Mouse (Mus musculus): ENCODE measurements around the gene Lingo3. TPM values are rescaled to one million over a fixed set of nuclear protein-coding genes. Genes with fewer than 3 reads are reported as not detected.

Gene Lingo3
- polyA plus RNA-seq, 1 experiment: 0.04 TPM

GRCm38 (mm10) chr10:80845732-80846131, 1.9 kb upstream of the Lingo3 start:
- Histone ChIP-seq H3K36me3 (replicated peaks; ENCODE audit: low read length) (peaks cover 8% of the 10 kb centered on the region), H3K9me3 (no peaks in the 10 kb centered on the region), H3K27me3 (replicated peaks) (peaks cover 66% of the 10 kb centered on the region), H3K4me3 (replicated peaks) (no peak overlapping the region), H3K4me1 (peaks cover 30% of the 10 kb centered on the region)
- TF ChIP-seq FLI1 (IDR thresholded peaks at IDR 0.05; ENCODE audit: low read length): no peak

- Histone ChIP-seq H3K4me3 (replicated peaks) (no peak overlapping the region), H3K36me3 (replicated peaks; ENCODE audit: low read length) (peaks cover 3% of the 10 kb centered on the region), H3K27me3 (replicated peaks) (peaks cover 71% of the 10 kb centered on the region), H3K4me1 (peaks cover 31% of the 10 kb centered on the region), H3K9me3 (no peaks in the 10 kb centered on the region)
- TF ChIP-seq GATA1 (IDR thresholded peaks at IDR 0.05; ENCODE audit: borderline replicate concordance, low read length) (no peak), FLI1 (IDR thresholded peaks at IDR 0.05; ENCODE audit: low read length) (no peak)
Measured at GRCm38 (mm10) chr10:80845055-80845693, 1.3 kb upstream of the Lingo3 start.

GRCm38 (mm10) chr10:80843087-80843930, 530 bp downstream of the Lingo3 start:
- Histone ChIP-seq H3K4me3 (replicated peaks) (peak overlapping the region; percentile 82), H3K4me1 (peaks cover 28% of the 10 kb centered on the region), H3K27me3 (replicated peaks) (peaks cover 83% of the 10 kb centered on the region), H3K36me3 (replicated peaks; ENCODE audit: low read length) (no peaks in the 10 kb centered on the region), H3K9me3 (no peaks in the 10 kb centered on the region)
- TF ChIP-seq GATA1 (IDR thresholded peaks at IDR 0.05; ENCODE audit: borderline replicate concordance, low read length): no peak
- no peak for TF ChIP-seq FLI1 (IDR thresholded peaks at IDR 0.05; ENCODE audit: low read length)

- Histone ChIP-seq H3K4me3 (replicated peaks) (no peak overlapping the region), H3K9me3 (no peaks in the 10 kb centered on the region), H3K27me3 (replicated peaks) (peaks cover 91% of the 10 kb centered on the region), H3K36me3 (replicated peaks; ENCODE audit: low read length) (no peaks in the 10 kb centered on the region), H3K4me1 (peaks cover 34% of the 10 kb centered on the region)
- TF ChIP-seq GATA1 (IDR thresholded peaks at IDR 0.05; ENCODE audit: borderline replicate concordance, low read length) (no peak), FLI1 (IDR thresholded peaks at IDR 0.05; ENCODE audit: low read length) (no peak)
Measured at GRCm38 (mm10) chr10:80842334-80842733, 1.5 kb downstream of the Lingo3 start.

GRCm38 (mm10) chr10:80841685-80842084, 2.2 kb downstream of the Lingo3 start:
- no peak for TF ChIP-seq GATA1 (IDR thresholded peaks at IDR 0.05; ENCODE audit: borderline replicate concordance, low read length)
- TF ChIP-seq FLI1 (IDR thresholded peaks at IDR 0.05; ENCODE audit: low read length): no peak
- Histone ChIP-seq H3K4me3 (replicated peaks) (no peak overlapping the region), H3K36me3 (replicated peaks; ENCODE audit: low read length) (no peaks in the 10 kb centered on the region), H3K4me1 (peaks cover 41% of the 10 kb centered on the region), H3K9me3 (no peaks in the 10 kb centered on the region), H3K27me3 (replicated peaks) (peaks cover 92% of the 10 kb centered on the region)

- no peaks in the 10 kb centered on the region for H3K36me3 ChIP-seq (replicated peaks; ENCODE audit: low read length)
- H3K4me1 ChIP-seq: peaks cover 52% of the 10 kb centered on the region
- no peak for TF ChIP-seq FLI1 (IDR thresholded peaks at IDR 0.05; ENCODE audit: low read length)
- no peak for TF ChIP-seq GATA1 (IDR thresholded peaks at IDR 0.05; ENCODE audit: borderline replicate concordance, low read length)
- H3K9me3 ChIP-seq: peaks cover 11% of the 10 kb centered on the region
- H3K4me3 ChIP-seq (replicated peaks): no peak overlapping the region
- H3K27me3 ChIP-seq (replicated peaks): peaks cover 92% of the 10 kb centered on the region
Measured at GRCm38 (mm10) chr10:80839848-80840247, 4.0 kb downstream of the Lingo3 start.

GRCm38 (mm10) chr10:80838346-80838912, 5.4 kb downstream of the Lingo3 start:
- TF ChIP-seq GATA1 (IDR thresholded peaks at IDR 0.05; ENCODE audit: borderline replicate concordance, low read length) (no peak), FLI1 (IDR thresholded peaks at IDR 0.05; ENCODE audit: low read length) (no peak)
- Histone ChIP-seq H3K36me3 (replicated peaks; ENCODE audit: low read length) (no peaks in the 10 kb centered on the region), H3K4me3 (replicated peaks) (no peak overlapping the region), H3K9me3 (peaks cover 18% of the 10 kb centered on the region), H3K4me1 (peaks cover 51% of the 10 kb centered on the region), H3K27me3 (replicated peaks) (peaks cover 92% of the 10 kb centered on the region)

GRCm38 (mm10) chr10:80837827-80838226, 6.0 kb downstream of the Lingo3 start:
- H3K4me3 ChIP-seq (replicated peaks): no peak overlapping the region
- peaks cover 18% of the 10 kb centered on the region for H3K9me3 ChIP-seq
- H3K36me3 ChIP-seq (replicated peaks; ENCODE audit: low read length): no peaks in the 10 kb centered on the region
- peaks cover 92% of the 10 kb centered on the region for H3K27me3 ChIP-seq (replicated peaks)
- TF ChIP-seq GATA1 (IDR thresholded peaks at IDR 0.05; ENCODE audit: borderline replicate concordance, low read length): no peak
- TF ChIP-seq FLI1 (IDR thresholded peaks at IDR 0.05; ENCODE audit: low read length): no peak
- peaks cover 55% of the 10 kb centered on the region for H3K4me1 ChIP-seq

GRCm38 (mm10) chr10:80836949-80837379, 6.9 kb downstream of the Lingo3 start:
- Histone ChIP-seq H3K36me3 (replicated peaks; ENCODE audit: low read length) (no peaks in the 10 kb centered on the region), H3K27me3 (replicated peaks) (peaks cover 86% of the 10 kb centered on the region), H3K4me3 (replicated peaks) (peak overlapping the region; percentile 24), H3K9me3 (peaks cover 18% of the 10 kb centered on the region), H3K4me1 (peaks cover 60% of the 10 kb centered on the region)
- TF ChIP-seq GATA1 (IDR thresholded peaks at IDR 0.05; ENCODE audit: borderline replicate concordance, low read length): no peak
- TF ChIP-seq FLI1 (IDR thresholded peaks at IDR 0.05; ENCODE audit: low read length): no peak

GRCm38 (mm10) chr10:80835617-80836016, 8.2 kb downstream of the Lingo3 start:
- peaks cover 5% of the 10 kb centered on the region for H3K36me3 ChIP-seq (replicated peaks; ENCODE audit: low read length)
- H3K9me3 ChIP-seq: peaks cover 18% of the 10 kb centered on the region
- peaks cover 73% of the 10 kb centered on the region for H3K27me3 ChIP-seq (replicated peaks)
- H3K4me3 ChIP-seq (replicated peaks): peak overlapping the region; percentile 29
- TF ChIP-seq GATA1 (IDR thresholded peaks at IDR 0.05; ENCODE audit: borderline replicate concordance, low read length): no peak
- TF ChIP-seq FLI1 (IDR thresholded peaks at IDR 0.05; ENCODE audit: low read length): no peak
- peaks cover 73% of the 10 kb centered on the region for H3K4me1 ChIP-seq

Data from megakaryocyte, embryonic 14.5 days (primary cell).